Mouse (Mus musculus) stomach, postnatal 0 days (tissue): Measurements from ENCODE around the gene Dmrt1. TPM values are rescaled to one million over a fixed set of nuclear protein-coding genes. Genes with fewer than 3 reads are reported as not detected.
A peak's percentile ranks its signal among the peaks of the same experiment; 100 is the strongest.

Experiments
- ATAC-seq: fragments of 200-750 bp; cut with Nextera tagmentation; 2 replicates; pipeline ENCODE4 v1.8.0; 2017; ENCODE audit not compliant: low FRiP score, low TSS enrichment
- DNase-seq: peaks from one replicate; pipeline ENCODE4 v3.0.0-alpha.2; 2016; ENCODE audit warnings: low spot score
- H3K27ac ChIP-seq: fragments of 300-500 bp; sonication (generic); replicated peaks from 2 replicates; pipeline ENCODE4 v1.5.1; 2014; ENCODE audit warnings: mild to moderate bottlenecking, control low read depth
- H3K27me3 ChIP-seq: fragments of 300-500 bp; sonication (generic); 2 replicates; pipeline ENCODE4 v1.6.1; 2014; ENCODE audit warnings: low read length; ENCODE audit not compliant: control insufficient read depth, insufficient read depth
- H3K36me3 ChIP-seq: fragments of 300-500 bp; sonication (generic); 2 replicates; pipeline ENCODE4 v1.6.1; 2014; ENCODE audit warnings: low read length, mixed read lengths; ENCODE audit not compliant: control insufficient read depth, insufficient read depth
- H3K4me1 ChIP-seq: fragments of 300-500 bp; sonication (generic); replicated peaks from 2 replicates; pipeline ENCODE4 v1.6.1; 2014; ENCODE audit warnings: antibody characterized with exemption; ENCODE audit not compliant: control insufficient read depth, insufficient read depth
- H3K4me2 ChIP-seq: fragments of 300-500 bp; sonication (generic); replicated peaks from 2 replicates; pipeline ENCODE4 v1.6.1; 2014; ENCODE audit warnings: low read depth, mild to moderate bottlenecking, control low read depth, moderate library complexity
- H3K4me3 ChIP-seq: fragments of 300-500 bp; sonication (generic); 2 replicates; pipeline ENCODE4 v1.5.1; 2014; ENCODE audit warnings: low read depth, low read length, control low read depth
- H3K9ac ChIP-seq: fragments of 300-500 bp; sonication (generic); 2 replicates; pipeline ENCODE4 v1.6.1; 2014; ENCODE audit warnings: mild to moderate bottlenecking, low read length, control low read depth, mixed read lengths
- H3K9me3 ChIP-seq: fragments of 300-500 bp; sonication (generic); 2 replicates; pipeline ENCODE4 v1.6.1; 2016; ENCODE audit warnings: low read length; ENCODE audit not compliant: control insufficient read depth
- CTCF ChIP-seq: IDR thresholded peaks from 2 replicates; pipeline ENCODE4 v1.5.1; 2016; ENCODE audit warnings: antibody characterized with exemption, low read depth, mild to moderate bottlenecking, moderate library complexity
- EP300 ChIP-seq: optimal IDR thresholded peaks from 2 replicates; pipeline ENCODE3; 2016; ENCODE audit warnings: antibody characterized with exemption
- WGBS: fragments of 180-500 bp; shearing (Covaris S2); extraction: QIAGEN DNeasy Blood & Tissue Kit; methylation state at CpG from one replicate; pipeline ENCODE4 v1.1.7; 2014; 5-methylcytosine and 5-hydroxymethylcytosine counted together
- polyA plus RNA-seq: library from polyadenylated mRNA; unstranded; fragments of >200 nt; fragmentation: Nextera tagmentation; extraction: Ambion mirVana; gene quantifications from 2 replicates; pipeline ENCODE4 v1.2.1, GENCODE M21; 2015

Dmrt1 gene
- polyA plus RNA-seq, 1 experiment from 2014 or later: not detected

- Histone ChIP-seq H3K4me3 (peak overlapping the region; percentile 22), H3K27me3 (peaks cover 9% of the 10 kb centered on the region; the same call in 1 of the 2 replicates), H3K9me3 (no peaks in the 10 kb centered on the region), H3K36me3 (no peaks in the 10 kb centered on the region), H3K4me1 (no peaks in the 10 kb centered on the region), H3K4me2 (peak overlapping the region; percentile 39), H3K9ac (no peak overlapping the region), H3K27ac (no peak overlapping the region)
- TF ChIP-seq EP300 (no peak), CTCF (peak; percentile 82)
- ATAC-seq (peak; percentile 85), DNase-seq (peak; percentile 75)
- 32% methylated on average over 54 of the region's 54 CpGs for WGBS
Observed at GRCm38 (mm10) chr19:25622291-25623251, 117.2 kb downstream of the Dmrt1 start.

GRCm38 (mm10) chr19:25628490-25628889 lies 123.1 kb downstream of the Dmrt1 start:
- DNase-seq (peak; percentile 76), ATAC-seq (peak; percentile 60; the same call in 1 of the 2 replicates)
- H3K9me3 ChIP-seq: no peaks in the 10 kb centered on the region
- WGBS: 14% methylated on average over 9 of the region's 9 CpGs
- no peak overlapping the region for H3K4me2 ChIP-seq
- no peaks in the 10 kb centered on the region for H3K36me3 ChIP-seq
- peaks cover 3% of the 10 kb centered on the region; the same call in 1 of the 2 replicates for H3K27me3 ChIP-seq
- no peaks in the 10 kb centered on the region for H3K4me1 ChIP-seq
- TF ChIP-seq CTCF (peak; percentile 97), EP300 (no peak)
- no peak overlapping the region for H3K9ac ChIP-seq
- H3K27ac ChIP-seq: no peak overlapping the region
- H3K4me3 ChIP-seq: no peak overlapping the region

- Histone ChIP-seq H3K27ac (no peak overlapping the region), H3K36me3 (no peaks in the 10 kb centered on the region), H3K9ac (no peak overlapping the region), H3K9me3 (no peaks in the 10 kb centered on the region), H3K4me2 (no peak overlapping the region), H3K27me3 (no peaks in the 10 kb centered on the region), H3K4me3 (no peak overlapping the region), H3K4me1 (no peaks in the 10 kb centered on the region)
- no peak for ATAC-seq
- TF ChIP-seq CTCF (no peak), EP300 (no peak)
- WGBS: 56% methylated on average over 5 of the region's 5 CpGs
- DNase-seq: no peak
Observed at GRCm38 (mm10) chr19:25635119-25635518, 129.7 kb downstream of the Dmrt1 start.

GRCm38 (mm10) chr19:25635622-25636244 lies 130.3 kb downstream of the Dmrt1 start:
- ATAC-seq: 0 out of 2 replicates have a peak, but pooled peaks have one; percentile 47
- peak overlapping the region; percentile 18; the same call in 1 of the 2 replicates for H3K4me3 ChIP-seq

GRCm38 (mm10) chr19:25638766-25639361 lies 133.4 kb downstream of the Dmrt1 start:
- DNase-seq (no peak), ATAC-seq (no peak)
- no peaks in the 10 kb centered on the region for H3K27me3 ChIP-seq
- WGBS: 75% methylated on average over 11 of the region's 11 CpGs
- H3K9ac ChIP-seq: no peak overlapping the region
- TF ChIP-seq EP300: no peak
- TF ChIP-seq CTCF: no peak
- H3K27ac ChIP-seq: no peak overlapping the region
- no peak overlapping the region for H3K4me2 ChIP-seq
- H3K36me3 ChIP-seq: no peaks in the 10 kb centered on the region
- H3K4me1 ChIP-seq: no peaks in the 10 kb centered on the region
- H3K9me3 ChIP-seq: no peaks in the 10 kb centered on the region
- no peak overlapping the region for H3K4me3 ChIP-seq

More at GRCm38 (mm10) chr19:25635622-25636244, 130.3 kb downstream of the Dmrt1 start:
- H3K9me3 ChIP-seq: no peaks in the 10 kb centered on the region
- peak; percentile 79 for DNase-seq
- H3K27me3 ChIP-seq: no peaks in the 10 kb centered on the region
- H3K4me2 ChIP-seq: peak overlapping the region; percentile 41
- H3K27ac ChIP-seq: no peak overlapping the region
- WGBS: 10% methylated on average over 22 of the region's 22 CpGs
- H3K4me1 ChIP-seq: no peaks in the 10 kb centered on the region
- H3K36me3 ChIP-seq: no peaks in the 10 kb centered on the region
- H3K9ac ChIP-seq: no peak overlapping the region
- no peak for TF ChIP-seq EP300
- TF ChIP-seq CTCF: peak; percentile 98
